Mouse (Mus musculus): ENCODE data around the gene Scfd2.

Scfd2 gene

DNA sequence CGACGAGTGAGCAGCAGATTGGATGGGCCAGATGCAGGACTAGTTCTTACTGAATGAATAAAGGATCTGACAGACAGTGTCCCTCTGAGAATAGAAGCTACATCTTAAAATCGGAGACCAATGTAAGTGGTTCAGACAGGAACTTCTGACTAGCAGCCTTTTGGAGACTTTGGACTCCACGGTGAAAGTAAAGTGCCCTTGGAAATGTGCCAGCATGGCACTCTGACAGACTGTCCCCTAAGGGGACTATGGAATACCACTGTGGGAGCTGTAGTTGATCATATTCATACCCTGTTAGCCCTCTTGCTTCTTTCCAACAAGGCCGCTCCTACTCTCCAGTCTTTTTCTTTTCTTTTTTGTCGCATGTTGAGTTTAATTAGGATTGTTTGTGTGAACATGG lies 368.4 kb downstream of the Scfd2 start:
- POLR2A ChIA-PET: interaction anchor here in 1 of 4 experiments (0.6 kb wide), 1 partner anchor 45 kb away, joined by 3 read pairs; no protein-coding TSS in a partner anchor
- CTCF ChIA-PET: no interaction called here

DNA sequence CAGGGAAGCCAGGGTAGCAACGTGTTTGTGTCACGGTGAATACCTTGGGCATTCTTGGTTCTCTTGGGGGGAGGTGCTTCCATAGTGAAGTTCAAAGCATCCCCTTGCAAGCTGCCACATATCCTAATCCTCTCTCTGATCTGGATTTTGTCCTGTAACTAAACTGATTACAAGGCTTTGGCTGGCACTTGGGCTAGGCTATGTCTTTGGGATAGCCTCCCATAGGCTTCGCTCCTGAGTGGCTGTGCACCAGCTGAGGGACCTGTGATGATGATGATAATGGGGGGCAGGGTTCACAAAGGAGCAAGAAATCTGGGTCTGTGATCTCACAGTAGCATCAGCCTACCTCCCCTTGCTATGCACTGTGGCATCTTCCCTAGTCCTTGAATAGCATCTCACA lies 369.5 kb downstream of the Scfd2 start:
- POLR2A ChIA-PET: interaction anchor here in 3 of 4 experiments (0.9 to 1.8 kb wide), 10 partner anchors 10 to 95 kb away, joined by 3 to 9 read pairs (median 4); no protein-coding TSS in a partner anchor
- CTCF ChIA-PET: interaction anchor here in 2 of 4 experiments (0.6 kb wide), 2 partner anchors 8 to 45 kb away, joined by 4 to 5 read pairs; no protein-coding TSS in a partner anchor

DNA sequence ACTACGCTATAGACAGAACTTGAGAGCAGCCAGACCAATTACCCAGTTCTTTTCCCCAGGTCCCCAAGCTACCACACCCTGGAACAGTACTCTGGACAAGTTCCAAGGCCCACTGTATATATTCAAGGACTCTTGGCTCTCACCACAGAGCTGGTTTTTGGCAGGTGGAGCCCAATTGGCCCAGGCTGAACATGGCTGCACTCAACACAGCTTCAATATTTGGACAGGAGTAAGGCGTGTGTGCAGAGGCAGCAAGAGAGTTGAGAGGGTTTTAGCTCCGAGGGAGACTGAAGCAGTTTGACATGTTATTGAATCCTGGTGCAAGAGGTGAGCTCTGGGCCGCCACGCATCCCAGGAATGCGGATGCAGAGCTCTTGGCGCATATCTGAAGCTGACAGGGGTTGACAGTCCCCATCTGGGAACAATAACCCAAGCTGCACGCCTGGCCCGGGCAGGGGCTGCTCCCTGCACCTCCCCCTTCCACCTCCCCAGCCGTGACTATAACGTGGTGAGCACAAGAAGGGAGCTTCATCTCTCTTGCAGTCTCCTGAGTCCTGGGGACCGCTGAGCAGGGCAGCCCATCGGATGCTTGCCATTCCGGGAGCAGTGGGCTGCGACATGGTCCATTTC lies 370.1 kb downstream of the Scfd2 start:
- CTCF ChIA-PET: interaction anchor here in 1 of 4 experiments (0.8 kb wide), 1 partner anchor 131 kb away, joined by 3 read pairs; no protein-coding TSS in a partner anchor
- POLR2A ChIA-PET: interaction anchor here in 3 of 4 experiments (0.6 to 1.8 kb wide), 14 partner anchors 9 to 94 kb away, joined by 3 to 9 read pairs (median 3); no protein-coding TSS in a partner anchor

DNA sequence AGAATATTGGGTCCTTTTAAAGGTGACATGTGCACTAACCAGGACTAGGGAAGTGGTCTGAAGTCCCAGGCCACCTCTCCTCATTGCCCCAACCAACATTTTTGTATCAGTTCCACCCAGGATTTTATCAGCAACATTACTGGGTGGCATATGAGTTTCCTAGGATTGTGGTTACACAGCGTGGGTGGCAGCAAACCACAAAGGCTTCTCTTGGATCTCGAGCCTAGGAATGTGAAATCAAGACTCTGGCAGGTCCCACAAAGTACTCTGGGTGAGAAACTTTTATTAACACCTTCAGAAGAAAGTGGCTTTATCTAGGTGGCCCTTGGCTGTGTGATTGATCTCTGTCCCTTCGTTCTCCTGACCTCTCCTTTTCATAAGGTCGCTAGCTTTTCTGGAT lies 371.2 kb downstream of the Scfd2 start:
- POLR2A ChIA-PET: interaction anchor here in 1 of 4 experiments (1.4 kb wide), 2 partner anchors 32 to 34 kb away, joined by 4 to 5 read pairs; no protein-coding TSS in a partner anchor
- CTCF ChIA-PET: interaction anchor here in 1 of 4 experiments (1.5 kb wide), 1 partner anchor 118 kb away, joined by 3 read pairs; no protein-coding TSS in a partner anchor

DNA sequence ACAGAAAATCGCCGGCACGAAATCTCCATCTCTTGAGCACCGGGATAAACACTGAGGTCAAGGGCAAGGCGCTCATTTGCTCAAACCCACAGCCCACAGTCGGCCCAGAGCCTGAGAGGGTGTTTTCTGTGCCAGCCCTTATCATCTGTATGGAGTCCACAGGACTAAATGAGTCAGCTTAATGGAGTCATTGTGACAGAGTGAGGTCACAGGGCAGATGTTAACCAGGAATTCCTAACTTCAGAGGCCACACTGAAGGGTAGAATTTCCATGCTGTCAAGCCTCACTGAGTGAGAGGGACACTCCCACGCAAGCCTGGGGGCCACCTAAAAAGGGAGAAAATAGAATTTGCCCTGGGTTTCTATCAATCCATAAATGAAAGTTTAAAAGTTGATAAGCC lies 371.7 kb downstream of the Scfd2 start:
- ChIA-PET POLR2A (interaction anchor here in 2 of 4 experiments (0.5 to 1.1 kb wide), 7 partner anchors 25 to 815 kb away, joined by 3 to 8 read pairs (median 3); no protein-coding TSS in a partner anchor), CTCF (interaction anchor here in 3 of 4 experiments (0.6 to 1.5 kb wide), 3 partner anchors 118 to 461 kb away, joined by 3 to 4 read pairs (median 3); no protein-coding TSS in a partner anchor)

DNA sequence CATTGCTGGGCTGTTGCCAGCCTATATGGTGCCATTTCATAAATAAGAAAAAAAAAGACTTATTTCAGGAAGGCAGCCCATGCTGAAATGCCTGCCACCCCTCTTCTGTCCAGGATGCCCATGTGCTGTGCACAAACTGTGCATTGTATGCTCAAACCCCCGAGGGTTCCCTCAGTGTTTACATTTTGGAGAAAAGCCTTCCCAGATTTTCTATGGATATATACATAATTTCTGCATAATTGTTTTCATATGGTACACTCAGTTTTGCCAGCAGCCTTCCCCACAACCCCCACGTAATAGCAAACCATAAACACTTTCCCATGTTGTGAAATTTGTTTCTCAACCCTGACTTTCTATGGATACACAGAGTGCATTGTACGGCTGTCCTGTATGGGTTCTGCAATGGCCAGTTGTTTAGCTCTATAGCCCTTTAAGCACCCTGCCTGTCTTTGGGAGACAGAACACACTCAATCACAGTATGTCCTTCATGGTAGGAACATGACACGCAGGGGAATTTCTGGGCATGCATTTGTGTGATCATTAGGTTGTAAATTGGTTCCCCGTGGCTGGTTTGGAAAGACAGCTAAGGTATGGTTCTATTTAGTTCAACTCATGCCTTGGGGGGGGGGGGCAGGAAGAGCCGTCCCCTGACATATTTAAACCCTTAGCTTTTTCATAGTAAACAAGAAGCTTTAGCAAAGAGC lies 372.5 kb downstream of the Scfd2 start:
- POLR2A ChIA-PET: interaction anchor here in 3 of 4 experiments (0.6 to 1.1 kb wide), 8 partner anchors 26 to 397 kb away, joined by 3 to 4 read pairs (median 3); no protein-coding TSS in a partner anchor

DNA sequence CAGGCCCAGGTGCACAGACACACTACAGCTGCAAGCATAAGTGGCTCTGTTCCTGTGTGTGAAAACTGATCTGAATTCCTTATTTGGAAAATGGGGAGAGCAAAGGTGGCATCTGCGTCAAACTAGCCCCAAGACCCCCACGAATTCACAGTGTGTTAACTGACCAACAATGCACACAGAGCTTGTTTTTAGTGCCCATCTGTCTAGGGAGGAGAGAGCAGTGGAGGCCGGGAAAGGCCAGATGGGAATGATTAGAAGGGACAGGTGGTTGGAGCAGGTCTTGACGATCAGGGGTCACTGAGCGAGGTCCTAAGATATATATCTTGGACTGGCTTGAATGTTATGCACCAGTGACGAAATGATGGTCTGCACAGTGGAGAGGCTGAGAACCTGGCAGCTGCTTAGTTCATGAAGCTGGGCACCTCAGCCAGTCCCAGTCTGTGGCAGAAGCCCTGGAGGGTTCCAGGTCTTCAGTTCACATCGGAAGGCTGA lies 375.7 kb downstream of the Scfd2 start:
- POLR2A ChIA-PET: interaction anchor here in 3 of 4 experiments (0.6 to 1.8 kb wide), 5 partner anchors 11 to 63 kb away, joined by 3 to 5 read pairs (median 3); no protein-coding TSS in a partner anchor
- CTCF ChIA-PET: interaction anchor here in 2 of 4 experiments (0.6 to 0.9 kb wide), 2 partner anchors 122 to 222 kb away, joined by 3 read pairs; no protein-coding TSS in a partner anchor

More for the DNA sequence above, 372.5 kb downstream of the Scfd2 start:
- CTCF ChIA-PET: interaction anchor here in 2 of 4 experiments (0.6 to 0.7 kb wide), 2 partner anchors 260 to 461 kb away, joined by 3 to 4 read pairs; no protein-coding TSS in a partner anchor

Data from embryonic stem cell, embryonic (primary cell).